ENCODE assay signal across 10 mouse cellular contexts in genomic region chr2:180427073-180427472, GRCm38 (mm10). TPM values are rescaled to one million over a fixed set of nuclear protein-coding genes. Genes with fewer than 3 reads are reported as not detected.
A peak's percentile ranks its signal among the peaks of the same experiment; 100 is the strongest.
DNase-seq lines count a peak whose midpoint lies in the region; ATAC-seq and TF ChIP-seq lines count a peak whose summit lies in the region.
"Had no signal": no experiment of that assay in that cellular context is flagged by ENCODE, and none has a peak within 500 bp of the region (broad histone marks: within the 10 kb centered on the region; RNA-seq: fewer than 3 reads in every experiment).

No protein-coding gene starts in this region.

- no peak overlapping the region for H3K4me2 ChIP-seq in lung, embryonic 14.5 days

- no peak for TF ChIP-seq CTCF in lung, embryonic 14.5 days (IDR thresholded peaks at IDR 0.05; ENCODE audit: low read depth)

- H3K9me3 ChIP-seq in lung, embryonic 14.5 days (ENCODE audit: low read depth, low read length), result no peaks in the 10 kb centered on the region
- H3K9me3 ChIP-seq in embryonic facial prominence, embryonic 10.5 days, result no peaks in the 10 kb centered on the region

- WGBS in lung, embryonic 14.5 days, result 63% methylated on average over 8 of the region's 8 CpGs
- 73% methylated on average over 8 of the region's 8 CpGs for WGBS in embryonic facial prominence, embryonic 10.5 days

- no peaks in the 10 kb centered on the region for H3K36me3 ChIP-seq in lung, embryonic 14.5 days (ENCODE audit: insufficient read depth)
- no peaks in the 10 kb centered on the region for H3K36me3 ChIP-seq in embryonic facial prominence, embryonic 10.5 days (replicated peaks)

- ATAC-seq in lung, embryonic 14.5 days (ENCODE audit: insufficient read depth), result no peak
- ATAC-seq: Patski had no signal

- no peaks in the 10 kb centered on the region for H3K27me3 ChIP-seq in lung, embryonic 14.5 days (ENCODE audit: insufficient read depth, low read length)
- H3K27me3 ChIP-seq in embryonic facial prominence, embryonic 10.5 days (replicated peaks; ENCODE audit: low read depth, poor library complexity, severe bottlenecking), result peaks cover 8% of the 10 kb centered on the region; the same call in 1 of the 2 replicates
- H3K27me3 ChIP-seq: Patski had no signal

- no peak overlapping the region for H3K9ac ChIP-seq in lung, embryonic 14.5 days

- H3K4me1 ChIP-seq in lung, embryonic 14.5 days (ENCODE audit: insufficient read depth), result no peaks in the 10 kb centered on the region
- H3K4me1 ChIP-seq in embryonic facial prominence, embryonic 10.5 days, result peaks cover 5% of the 10 kb centered on the region

- peak; percentile 8 for DNase-seq in lung, embryonic 14.5 days
- DNase-seq in lung, postnatal 25 days (ENCODE audit: low spot score), result no peak
- DNase-seq in cerebellum, postnatal 14 days, result peak; percentile 85 to 87
- peak; percentile 57 for DNase-seq in layer of hippocampus, adult 9-10 months (ENCODE audit: low spot score)
- peak; percentile 54 for DNase-seq in right cerebral cortex, postnatal 25 days
- no peak for DNase-seq in kidney, adult 11 months
- no peak for DNase-seq in embryonic facial prominence, embryonic 10.5 days (ENCODE audit: low spot score)
- DNase-seq: embryo, embryonic 11 days; thymus, adult 2 months had no signal

- H3K4me3 ChIP-seq in lung, embryonic 14.5 days (ENCODE audit: low read depth, low read length), result no peak overlapping the region
- no peak overlapping the region for H3K4me3 ChIP-seq in embryonic facial prominence, embryonic 10.5 days

- H3K27ac ChIP-seq in lung, embryonic 14.5 days (ENCODE audit: low read depth), result no peak overlapping the region
- H3K27ac ChIP-seq in embryonic facial prominence, embryonic 10.5 days (replicated peaks), result no peak overlapping the region

RNA-seq across cellular contexts. Expression of gene Slco4a1, which starts 29.0 kb away (rescaled TPM):
- 0.39 and 0.47 TPM in 2 replicates for polyA plus RNA-seq in lung, embryonic 14.5 days (2014; fragmentation: Nextera tagmentation; extraction: Ambion mirVana)
- polyA plus RNA-seq in embryonic facial prominence, embryonic 10.5 days (2016; fragmentation: Nextera tagmentation; extraction: Ambion mirVana), result 3.3 and 4.1 TPM in 2 replicates

Comparison
In these comparisons a context has a peak if more than half of its experiments do, and no peak if none do; other contexts are left out.
1. DNase-seq: peak in lung, embryonic 14.5 days (single experiment), cerebellum, postnatal 14 days (2 of 2), layer of hippocampus, adult 9-10 months (single experiment) and right cerebral cortex, postnatal 25 days (single experiment); none in lung, postnatal 25 days (single experiment), kidney, adult 11 months (single experiment) and embryonic facial prominence, embryonic 10.5 days (single experiment).